Mouse (Mus musculus): Measurements from ENCODE around the gene Agmo.

Gene Agmo

GRCm38 (mm10) chr12:37624078-37624477 is 382.6 kb downstream of the Agmo start:
- DNase-seq (ENCODE audit: extremely low read depth, low read depth, low spot score), result no peak
